12 mouse cellular contexts compared by ENCODE assay signal in the genomic region with DNA sequence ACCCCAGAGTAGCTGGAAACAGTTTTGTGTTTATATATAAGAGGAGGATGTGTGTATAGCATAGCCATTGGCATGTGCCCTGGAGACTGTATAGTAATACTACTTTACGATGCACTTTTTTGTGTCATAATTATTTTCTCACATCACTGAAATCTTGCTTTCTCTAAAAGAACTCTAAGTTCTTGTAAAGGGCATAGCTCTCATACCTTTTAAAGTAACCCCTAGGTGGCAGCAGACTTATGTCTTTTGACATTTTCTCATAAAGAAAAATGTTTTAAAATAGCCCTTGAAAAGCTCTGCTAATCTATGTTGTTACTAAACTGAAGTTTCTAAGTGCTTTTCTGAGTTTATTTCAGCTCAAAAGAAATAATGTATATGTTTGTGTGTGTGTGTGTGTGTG. TPM values are rescaled to one million over a fixed set of nuclear protein-coding genes. Genes with fewer than 3 reads are reported as not detected.
DNase-seq lines count a peak whose midpoint lies in the region; ATAC-seq and TF ChIP-seq lines count a peak whose summit lies in the region.
"Had no signal": no experiment of that assay in that cellular context is flagged by ENCODE, and none has a peak within 500 bp of the region (broad histone marks: within the 10 kb centered on the region; RNA-seq: fewer than 3 reads in every experiment).

No protein-coding gene starts in this region.

- no peaks in the 10 kb centered on the region for H3K79me2 ChIP-seq in heart, adult 2 months (replicated peaks; ENCODE audit: control insufficient read depth, insufficient read depth, low read length)

- intact Hi-C loops in heart, adult 2 months (cut with DNase I), result loop anchor here (1.0 kb wide), 1 partner anchor 607 kb away; no protein-coding TSS in a partner anchor

- no peaks in the 10 kb centered on the region for H3K9me3 ChIP-seq in midbrain, postnatal 0 days (ENCODE audit: low read length)
- no peaks in the 10 kb centered on the region for H3K9me3 ChIP-seq in midbrain, embryonic 15.5 days
- H3K9me3 ChIP-seq in embryonic facial prominence, embryonic 14.5 days (ENCODE audit: control insufficient read depth, low read length), result no peaks in the 10 kb centered on the region
- H3K9me3 ChIP-seq: hindbrain, embryonic 15.5 days; limb, embryonic 12.5 days; neural tube, embryonic 13.5 days had no signal

- peak; percentile 71 for TF ChIP-seq CTCF in heart, adult 2 months (IDR thresholded peaks at IDR 0.05)
- TF ChIP-seq CTCF in midbrain, postnatal 0 days (IDR thresholded peaks at IDR 0.05), result peak; percentile 76

- no peak overlapping the region for H3K4me3 ChIP-seq in heart, adult 2 months
- no peak overlapping the region for H3K4me3 ChIP-seq in midbrain, postnatal 0 days (ENCODE audit: low read depth, low read length)
- H3K4me3 ChIP-seq in midbrain, embryonic 15.5 days, result no peak overlapping the region
- H3K4me3 ChIP-seq in embryonic facial prominence, embryonic 14.5 days (ENCODE audit: low read depth, low read length), result no peak overlapping the region
- H3K4me3 ChIP-seq: erythroblast, embryonic 14.5 days; hindbrain, embryonic 15.5 days; limb, embryonic 12.5 days; neural tube, embryonic 13.5 days had no signal

- no peaks in the 10 kb centered on the region for H3K27me3 ChIP-seq in heart, adult 2 months (ENCODE audit: control insufficient read depth, insufficient read depth, low read length)
- no peaks in the 10 kb centered on the region for H3K27me3 ChIP-seq in midbrain, postnatal 0 days (ENCODE audit: insufficient read depth, low read length)
- no peaks in the 10 kb centered on the region for H3K27me3 ChIP-seq in midbrain, embryonic 15.5 days (replicated peaks)
- H3K27me3 ChIP-seq in embryonic facial prominence, embryonic 14.5 days (replicated peaks; ENCODE audit: control insufficient read depth, insufficient read depth, low read length), result no peaks in the 10 kb centered on the region
- H3K27me3 ChIP-seq: hindbrain, embryonic 15.5 days; limb, embryonic 12.5 days had no signal

- no peak overlapping the region for H3K27ac ChIP-seq in heart, adult 2 months
- H3K27ac ChIP-seq in midbrain, postnatal 0 days (ENCODE audit: low read depth, low read length), result no peak overlapping the region
- no peak overlapping the region for H3K27ac ChIP-seq in midbrain, embryonic 15.5 days
- no peak overlapping the region for H3K27ac ChIP-seq in embryonic facial prominence, embryonic 14.5 days (replicated peaks; ENCODE audit: low read depth, low read length)
- H3K27ac ChIP-seq: hindbrain, embryonic 15.5 days; limb, embryonic 12.5 days; neural tube, embryonic 13.5 days had no signal

- no peaks in the 10 kb centered on the region; the same call in 1 of the 2 replicates for H3K36me3 ChIP-seq in heart, adult 2 months (ENCODE audit: control insufficient read depth, insufficient read depth, low read length)
- peaks cover 54% of the 10 kb centered on the region for H3K36me3 ChIP-seq in midbrain, postnatal 0 days (ENCODE audit: insufficient read depth, low read length)
- H3K36me3 ChIP-seq in midbrain, embryonic 15.5 days (replicated peaks), result peaks cover 46% of the 10 kb centered on the region; the same call in 1 of the 2 replicates
- H3K36me3 ChIP-seq in embryonic facial prominence, embryonic 14.5 days (ENCODE audit: control insufficient read depth, insufficient read depth, low read length), result peaks cover 86% of the 10 kb centered on the region

- H3K4me1 ChIP-seq in heart, adult 2 months (ENCODE audit: control insufficient read depth, insufficient read depth, low read length), result no peaks in the 10 kb centered on the region
- no peaks in the 10 kb centered on the region for H3K4me1 ChIP-seq in midbrain, postnatal 0 days (ENCODE audit: insufficient read depth, low read length)
- no peaks in the 10 kb centered on the region for H3K4me1 ChIP-seq in midbrain, embryonic 15.5 days
- no peaks in the 10 kb centered on the region for H3K4me1 ChIP-seq in embryonic facial prominence, embryonic 14.5 days (ENCODE audit: control insufficient read depth, insufficient read depth, low read length)
- H3K4me1 ChIP-seq: hindbrain, embryonic 15.5 days; limb, embryonic 12.5 days; neural tube, embryonic 13.5 days had no signal

- 88% methylated on average over 1 of the region's 1 CpGs for WGBS in heart, adult 2 months
- 79% methylated on average over 1 of the region's 1 CpGs for WGBS in midbrain, postnatal 0 days
- 82% methylated on average over 1 of the region's 1 CpGs for WGBS in midbrain, embryonic 15.5 days
- 57% methylated on average over 1 of the region's 1 CpGs for WGBS in embryonic facial prominence, embryonic 14.5 days

- no peak for DNase-seq in heart, adult 2 months
- DNase-seq in heart, adult 9 months (ENCODE audit: low spot score in 2 of 2), result no peak
- DNase-seq in midbrain, postnatal 0 days (ENCODE audit: low spot score), result peak; percentile 87
- peak; percentile 94 for DNase-seq in embryonic facial prominence, embryonic 14.5 days (ENCODE audit: low spot score)
- DNase-seq in natural killer cell, adult 2 months (ENCODE audit: low spot score in 2 of 2), result no peak
- DNase-seq in testis, postnatal 14 days (ENCODE audit: low spot score), result no peak

- H3K9ac ChIP-seq in heart, adult 2 months (ENCODE audit: low read depth, low read length), result no peak overlapping the region
- no peak overlapping the region for H3K9ac ChIP-seq in midbrain, postnatal 0 days (replicated peaks; ENCODE audit: low read length, poor library complexity, severe bottlenecking)
- H3K9ac ChIP-seq in midbrain, embryonic 15.5 days, result no peak overlapping the region
- no peak overlapping the region for H3K9ac ChIP-seq in embryonic facial prominence, embryonic 14.5 days (ENCODE audit: low read depth, low read length)
- H3K9ac ChIP-seq: hindbrain, embryonic 15.5 days; limb, embryonic 12.5 days; neural tube, embryonic 13.5 days had no signal

- no peak overlapping the region for H3K4me2 ChIP-seq in midbrain, postnatal 0 days (ENCODE audit: low read depth, low read length, poor library complexity, severe bottlenecking)
- H3K4me2 ChIP-seq in midbrain, embryonic 15.5 days, result no peak overlapping the region
- no peak overlapping the region for H3K4me2 ChIP-seq in embryonic facial prominence, embryonic 14.5 days (ENCODE audit: low read depth, low read length)
- H3K4me2 ChIP-seq: hindbrain, embryonic 15.5 days; limb, embryonic 12.5 days; neural tube, embryonic 13.5 days had no signal

- no peak for TF ChIP-seq EP300 in heart, adult 2 months (IDR thresholded peaks at IDR 0.05; ENCODE audit: insufficient read depth, low read depth, low read length)

- ATAC-seq in midbrain, postnatal 0 days (ENCODE audit: low FRiP score), result no peak
- ATAC-seq in midbrain, embryonic 15.5 days (replicated peaks), result no peak
- no peak for ATAC-seq in embryonic facial prominence, embryonic 14.5 days (ENCODE audit: low read depth)
- no peak for ATAC-seq in erythroid progenitor cell, adult 5-6 weeks (replicated peaks; ENCODE audit: low FRiP score, poor library complexity, severe bottlenecking)

- TF ChIP-seq POLR2A in heart, adult 2 months (IDR thresholded peaks at IDR 0.05; ENCODE audit: insufficient read depth, low read depth, low read length), result no peak

RNA-seq across cellular contexts. Expression of a gene that starts 49.9 kb away (rescaled TPM):
- total RNA-seq in heart, adult 2 months (2021), result 100 to 1,000 TPM; 143 to 163 TPM
- 27.0 and 48.5 TPM in 2 replicates for polyA plus RNA-seq in heart, adult 2 months (2012; rRNA removed)
- total RNA-seq in midbrain, postnatal 0 days (2014; rRNA removed), result 77.4 and 106 TPM in 2 replicates
- polyA plus RNA-seq in midbrain, postnatal 0 days (2015; fragmentation: Nextera tagmentation; extraction: Ambion mirVana), result 42.5 and 43.9 TPM in 2 replicates
- polyA plus RNA-seq in midbrain, embryonic 15.5 days (2015; fragmentation: Nextera tagmentation; extraction: Ambion mirVana), result 45.1 and 48.5 TPM in 2 replicates
- polyA plus RNA-seq in embryonic facial prominence, embryonic 14.5 days (2014; fragmentation: Nextera tagmentation; extraction: Ambion mirVana), result 35.4 and 36.1 TPM in 2 replicates
- total RNA-seq in erythroid progenitor cell, adult 5-6 weeks (2015; ENCODE audit: low replicate concordance), result 18.0 and 23.5 TPM in 2 replicates
- 38.6 and 40.0 TPM in 2 replicates for total RNA-seq in erythroid progenitor cell, adult 5-6 weeks (2017; ENCODE audit: low replicate concordance)

Comparison
In these comparisons a context has a peak if more than half of its experiments do, and no peak if none do; other contexts are left out.
1. DNase-seq: peak in midbrain, postnatal 0 days (single experiment) and embryonic facial prominence, embryonic 14.5 days (single experiment); none in heart, adult 2 months (0 of 2), heart, adult 9 months (0 of 2), natural killer cell, adult 2 months (0 of 2) and testis, postnatal 14 days (single experiment).